Mouse (Mus musculus) kidney, adult 9 months (tissue): ENCODE measurements around the gene Aak1.

Experiments
- DNase-seq: peaks from one replicate; pipeline ENCODE4 v3.0.0; 2022

The Aak1 gene

GRCm38 (mm10) chr6:86899965-86900364 is 50.6 kb downstream of the Aak1 start:
- DNase-seq: no peak

- DNase-seq: no peak
These were observed 51.2 kb downstream of the Aak1 start for GRCm38 (mm10) chr6:86900546-86900945.

- DNase-seq: peak; percentile 44
These were observed 56.2 kb downstream of the Aak1 start for GRCm38 (mm10) chr6:86905500-86905899.

- no peak for DNase-seq
These were observed 57.9 kb downstream of the Aak1 start for GRCm38 (mm10) chr6:86907191-86907590.

DNA sequence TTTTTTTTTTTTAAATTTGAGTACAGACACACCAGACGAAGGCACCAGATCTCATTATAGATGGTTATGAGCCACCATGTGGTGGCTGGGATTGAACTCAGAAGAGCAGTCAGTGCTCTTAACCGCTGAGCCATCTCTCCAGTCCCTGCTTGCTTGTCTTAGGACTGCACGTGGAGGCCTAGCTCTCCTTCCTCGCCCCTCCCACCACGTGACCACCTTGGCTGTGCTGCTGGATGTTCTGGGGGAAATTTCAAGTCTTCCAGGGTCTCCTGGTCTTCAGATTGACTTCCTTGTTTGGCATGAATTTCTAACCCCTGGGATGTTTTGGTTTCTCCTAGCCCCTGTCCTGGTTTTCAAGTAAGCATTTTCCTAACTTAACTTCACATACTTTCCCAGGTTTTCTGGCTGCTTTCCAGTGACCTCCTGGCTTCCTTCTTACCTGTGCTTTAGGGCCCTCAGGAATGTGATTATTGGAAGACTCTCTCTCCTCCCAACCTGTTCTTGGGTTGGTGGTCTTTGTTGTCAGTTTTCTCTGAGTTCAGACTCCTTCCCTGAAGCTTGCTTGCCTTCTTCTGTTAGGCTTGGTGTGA is 59.3 kb downstream of the Aak1 start:
- DNase-seq: peak; percentile 41

DNA sequence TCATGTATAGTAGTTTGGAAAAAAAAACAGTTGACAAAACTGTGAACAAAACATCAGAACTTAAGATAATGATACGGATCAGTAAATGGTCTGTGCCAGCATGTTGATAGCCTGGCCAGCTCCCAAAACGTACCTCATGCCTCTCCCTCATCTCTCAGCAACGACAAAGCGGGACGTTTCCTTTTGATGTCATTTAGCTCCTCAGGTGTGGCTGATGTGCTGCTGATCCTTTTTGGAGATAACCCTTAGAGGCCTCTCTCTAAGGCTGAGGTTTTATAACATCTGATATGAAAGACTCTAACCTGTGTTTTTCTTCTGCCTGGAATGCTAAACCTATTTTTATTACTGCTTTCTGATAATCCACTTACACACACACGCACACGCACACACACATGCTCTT is 60.6 kb downstream of the Aak1 start:
- DNase-seq: no peak

GRCm38 (mm10) chr6:86916157-86916820 is 67.0 kb downstream of the Aak1 start:
- no peak for DNase-seq

- no peak for DNase-seq
These were observed 67.9 kb downstream of the Aak1 start for GRCm38 (mm10) chr6:86917231-86917630.

DNA sequence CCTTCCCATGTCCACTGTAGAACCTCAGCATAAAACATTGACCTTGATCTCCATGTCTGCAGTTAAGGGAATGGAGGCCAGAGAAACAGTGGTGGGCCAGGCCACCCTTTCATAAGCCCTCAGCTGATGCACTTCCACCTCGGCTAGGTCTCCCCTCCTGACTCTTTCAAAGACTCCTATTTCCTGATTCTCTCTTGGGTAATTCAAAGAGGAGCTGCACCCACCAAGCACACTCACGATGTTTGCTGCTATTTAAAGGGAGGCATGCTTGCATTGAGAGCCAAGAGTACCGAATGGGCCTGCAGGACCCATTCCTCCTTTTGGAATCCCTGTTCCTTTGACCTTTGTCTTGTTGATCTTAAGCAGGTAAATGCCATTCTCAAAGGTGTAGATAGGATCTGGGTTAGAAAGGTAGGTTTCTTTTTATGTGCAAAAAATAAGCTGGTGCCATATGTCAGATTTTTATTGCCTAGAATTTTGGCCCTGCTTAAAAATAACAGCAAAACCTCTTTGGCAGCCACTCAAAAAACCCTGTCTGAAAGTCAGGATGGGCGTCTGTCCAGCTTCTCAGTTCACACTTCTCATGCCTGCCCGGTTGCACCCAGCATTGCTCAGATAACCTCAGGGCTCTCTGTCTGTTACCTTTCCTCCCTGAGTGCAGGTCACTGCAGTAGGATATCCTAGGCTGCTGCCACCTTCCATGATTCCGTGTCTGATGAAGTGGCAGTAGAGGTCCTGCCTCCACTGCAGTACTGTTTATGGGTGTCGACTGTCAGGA is 68.9 kb downstream of the Aak1 start:
- peak; percentile 41 for DNase-seq

- peak; percentile 82 for DNase-seq
These were observed 72.6 kb downstream of the Aak1 start for GRCm38 (mm10) chr6:86921880-86922279.

GRCm38 (mm10) chr6:86924746-86925145 is 75.4 kb downstream of the Aak1 start:
- DNase-seq: no peak

- no peak for DNase-seq
These were observed 85.2 kb downstream of the Aak1 start for GRCm38 (mm10) chr6:86934541-86934940.

GRCm38 (mm10) chr6:86939797-86940196 is 90.5 kb downstream of the Aak1 start:
- DNase-seq: no peak

DNA sequence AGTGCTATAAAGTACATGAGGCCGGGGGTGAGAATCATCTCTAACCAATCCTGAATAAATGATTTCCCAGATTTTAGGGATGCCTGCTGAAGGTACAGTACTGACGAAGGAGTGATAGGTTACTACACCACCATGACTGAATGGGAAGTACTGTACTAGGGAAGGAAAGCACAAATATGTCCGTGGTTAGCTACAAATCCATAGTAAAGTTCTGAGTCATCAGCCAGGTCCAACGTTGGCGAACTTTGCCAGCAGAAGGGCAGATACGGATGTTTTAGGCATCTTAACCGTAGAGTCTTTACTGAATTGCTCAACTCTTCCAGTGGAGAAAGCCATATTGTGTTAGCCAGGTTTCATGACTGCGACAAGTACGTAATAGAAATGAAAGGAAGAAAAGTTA is 91.6 kb downstream of the Aak1 start:
- no peak for DNase-seq

GRCm38 (mm10) chr6:86947100-86947499 is 97.8 kb downstream of the Aak1 start:
- peak; percentile 20 for DNase-seq

DNA sequence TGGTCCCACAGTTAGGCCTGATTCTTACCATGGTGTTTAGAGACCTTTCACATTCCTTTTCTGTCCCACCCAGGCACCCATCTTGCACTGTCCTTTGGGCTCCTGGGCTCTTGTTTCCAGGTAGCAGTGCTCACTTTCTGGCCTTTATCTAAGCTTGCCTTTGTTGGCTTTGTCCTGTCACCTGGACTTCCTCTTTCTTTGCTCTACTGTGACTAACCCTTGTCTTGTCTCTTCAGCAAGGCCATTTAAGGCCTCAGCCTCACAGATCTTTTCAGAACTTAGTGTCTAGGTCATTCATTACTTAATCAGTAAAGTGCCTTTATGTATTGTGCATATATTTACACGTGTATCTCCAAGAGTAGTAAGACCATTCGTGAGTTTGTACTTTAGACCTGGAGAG is 99.4 kb downstream of the Aak1 start:
- no peak for DNase-seq

DNA sequence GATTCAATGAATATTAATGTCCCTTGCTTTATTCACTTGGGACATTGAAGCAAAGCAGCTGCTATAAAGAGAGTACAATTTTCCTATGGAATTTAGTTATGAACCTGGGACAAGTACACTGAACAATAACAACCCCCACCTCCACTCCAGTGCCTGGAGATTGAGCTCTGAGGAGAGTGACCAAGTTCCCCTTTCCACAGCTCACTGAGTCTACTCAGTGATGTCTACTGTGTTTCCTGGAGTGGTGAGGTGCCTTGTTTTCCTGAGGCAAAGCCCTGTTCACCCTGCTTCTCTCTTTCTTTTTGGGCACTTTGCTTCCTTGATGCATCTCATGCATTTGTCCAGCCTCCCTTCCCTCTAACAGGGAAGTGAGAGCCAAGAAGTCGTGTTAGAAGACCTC is 100.8 kb downstream of the Aak1 start:
- DNase-seq: no peak

- DNase-seq: no peak
These were observed 101.5 kb downstream of the Aak1 start for GRCm38 (mm10) chr6:86950733-86951255.

- no peak for DNase-seq
These were observed 106.4 kb downstream of the Aak1 start for GRCm38 (mm10) chr6:86955741-86956140.

DNA sequence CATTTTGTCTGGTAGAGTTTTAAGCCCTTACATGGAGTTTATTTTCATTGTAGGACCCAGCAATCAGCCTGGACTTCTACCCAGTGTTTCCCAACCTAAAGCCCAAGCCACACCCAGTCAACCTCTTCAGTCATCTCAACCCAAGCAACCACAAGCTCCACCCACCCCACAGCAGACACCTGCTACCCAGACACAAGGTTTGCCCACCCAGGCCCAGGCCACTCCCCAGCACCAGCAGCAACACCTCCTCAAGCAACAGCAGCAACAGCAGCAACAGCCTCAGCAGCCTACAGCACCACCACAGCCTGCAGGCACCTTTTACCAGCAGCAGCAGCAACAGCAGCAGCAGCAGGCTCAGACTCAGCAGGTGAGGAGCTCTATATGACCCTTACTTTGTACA is 106.9 kb downstream of the Aak1 start:
- DNase-seq: no peak

DNA sequence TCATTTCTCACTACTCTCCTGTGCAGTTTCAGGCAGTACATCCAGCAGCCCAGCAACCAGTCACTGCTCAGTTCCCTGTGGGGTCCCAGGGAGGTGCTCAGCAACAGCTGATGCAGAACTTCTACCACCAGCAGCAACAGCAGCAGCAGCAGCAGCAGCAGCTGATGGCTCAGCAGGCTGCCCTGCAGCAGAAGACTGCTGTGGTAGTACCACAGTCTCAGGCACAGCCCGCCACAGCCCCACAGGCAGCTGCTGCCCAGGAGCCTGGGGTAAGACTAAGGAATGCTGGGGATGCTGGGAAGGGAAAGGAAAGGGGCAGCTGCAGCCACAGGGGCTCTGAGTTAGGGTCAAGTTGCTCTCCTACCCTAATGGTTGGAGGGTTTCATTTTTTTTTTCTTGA is 109.7 kb downstream of the Aak1 start:
- DNase-seq: no peak

- DNase-seq: peak; percentile 48
These were observed 114.8 kb downstream of the Aak1 start for GRCm38 (mm10) chr6:86963987-86964685.

- DNase-seq: no peak
These were observed 117.8 kb downstream of the Aak1 start for GRCm38 (mm10) chr6:86967166-86967565.
